Comparison of ENCODE assay signal across 18 mouse cellular contexts in the genomic region with DNA sequence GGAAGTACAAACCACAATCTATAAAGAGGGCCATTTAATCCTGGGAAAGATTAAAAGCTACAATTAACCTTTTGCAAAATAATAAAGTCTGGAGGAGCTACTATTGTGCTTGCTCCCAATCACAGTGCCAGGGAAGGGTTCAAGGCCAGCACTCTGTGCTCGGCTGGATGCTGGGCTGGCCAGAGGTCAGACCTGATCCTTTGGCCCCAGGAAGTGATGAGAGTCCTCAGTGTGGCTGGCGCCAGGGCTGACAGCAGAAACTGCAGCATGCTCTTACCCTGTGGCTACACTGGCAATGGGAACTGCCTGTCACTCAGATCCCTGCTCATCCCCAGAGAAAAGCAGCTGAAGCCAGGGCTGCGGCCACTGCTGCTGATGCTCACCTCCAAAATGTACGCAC. TPM values are rescaled to one million over a fixed set of nuclear protein-coding genes. Genes with fewer than 3 reads are reported as not detected.
A peak's percentile ranks its signal among the peaks of the same experiment; 100 is the strongest.
DNase-seq lines count a peak whose midpoint lies in the region; ATAC-seq and TF ChIP-seq lines count a peak whose summit lies in the region.
"Had no signal": no experiment of that assay in that cellular context is flagged by ENCODE, and none has a peak within 500 bp of the region (broad histone marks: within the 10 kb centered on the region; RNA-seq: fewer than 3 reads in every experiment).

No protein-coding gene starts in this region.

- no peak overlapping the region for H3K4me3 ChIP-seq in heart, embryonic 10.5 days
- H3K4me3 ChIP-seq in lung, embryonic 14.5 days (ENCODE audit: low read depth, low read length) = no peak overlapping the region
- H3K4me3 ChIP-seq in liver, embryonic 16.5 days (ENCODE audit: low read depth, low read length) = no peak overlapping the region
- H3K4me3 ChIP-seq: embryonic facial prominence, embryonic 15.5 days; heart, embryonic 15.5 days; limb, embryonic 12.5 days; neural tube, embryonic 13.5 days had no signal

- ATAC-seq in lung, embryonic 14.5 days (ENCODE audit: insufficient read depth) = no peak
- peak; percentile 37; the same call in 1 of the 2 replicates for ATAC-seq in liver, embryonic 16.5 days (ENCODE audit: low read depth)
- ATAC-seq: intestine, embryonic 16.5 days; lung, postnatal 0 days had no signal

- no peak for DNase-seq in heart, embryonic 10.5 days (ENCODE audit: low spot score)
- no peak for DNase-seq in heart, postnatal 14 days
- no peak for DNase-seq in lung, embryonic 14.5 days
- DNase-seq in lung, adult 18-20 months = no peak
- DNase-seq in kidney, postnatal 36 days = peak; percentile 53 to 66
- no peak for DNase-seq in thymus, postnatal 0 days (ENCODE audit: low spot score)
- DNase-seq in frontal cortex, postnatal 10 days (ENCODE audit: low spot score in 2 of 2) = no peak
- DNase-seq: cerebellum, adult 9-10 months; right cerebral cortex, postnatal 25 days; thymus, postnatal 25 days had no signal

- intact Hi-C loops in heart, postnatal 14 days (cut with DNase I) = no loop called here

- no peak overlapping the region for H3K4me2 ChIP-seq in lung, embryonic 14.5 days
- no peak overlapping the region for H3K4me2 ChIP-seq in liver, embryonic 16.5 days (ENCODE audit: low read depth, low read length)
- H3K4me2 ChIP-seq: embryonic facial prominence, embryonic 15.5 days; heart, embryonic 15.5 days; hindbrain, embryonic 14.5 days; limb, embryonic 12.5 days; neural tube, embryonic 13.5 days had no signal

- H3K27ac ChIP-seq in heart, embryonic 10.5 days = peak overlapping the region; percentile 70
- H3K27ac ChIP-seq in lung, embryonic 14.5 days (ENCODE audit: low read depth) = no peak overlapping the region
- H3K27ac ChIP-seq in liver, embryonic 16.5 days (ENCODE audit: low read length) = 0 out of 2 replicates have a peak overlapping the region, but pooled peaks have one; percentile 15
- H3K27ac ChIP-seq: embryonic facial prominence, embryonic 15.5 days; heart, embryonic 15.5 days; hindbrain, embryonic 14.5 days; neural tube, embryonic 13.5 days had no signal

- no peaks in the 10 kb centered on the region for H3K36me3 ChIP-seq in heart, embryonic 10.5 days
- no peaks in the 10 kb centered on the region for H3K36me3 ChIP-seq in lung, embryonic 14.5 days (ENCODE audit: insufficient read depth)
- no peaks in the 10 kb centered on the region for H3K36me3 ChIP-seq in liver, embryonic 16.5 days (ENCODE audit: control insufficient read depth, insufficient read depth)
- H3K36me3 ChIP-seq: embryonic facial prominence, embryonic 15.5 days; heart, embryonic 15.5 days; limb, embryonic 12.5 days; neural tube, embryonic 13.5 days had no signal

- no peak for TF ChIP-seq CTCF in lung, embryonic 14.5 days (IDR thresholded peaks at IDR 0.05; ENCODE audit: low read depth)

- H3K27me3 ChIP-seq in heart, embryonic 10.5 days (ENCODE audit: insufficient read depth, poor library complexity, severe bottlenecking) = no peaks in the 10 kb centered on the region
- no peaks in the 10 kb centered on the region for H3K27me3 ChIP-seq in lung, embryonic 14.5 days (ENCODE audit: insufficient read depth, low read length)
- no peaks in the 10 kb centered on the region for H3K27me3 ChIP-seq in liver, embryonic 16.5 days (ENCODE audit: control insufficient read depth, insufficient read depth, low read depth, low read length)
- H3K27me3 ChIP-seq: embryonic facial prominence, embryonic 15.5 days; heart, embryonic 15.5 days; limb, embryonic 12.5 days; neural tube, embryonic 13.5 days had no signal

- H3K9ac ChIP-seq in lung, embryonic 14.5 days = peak overlapping the region; percentile 29; the same call in 1 of the 2 replicates
- H3K9ac ChIP-seq in liver, embryonic 16.5 days (ENCODE audit: low read depth, low read length) = no peak overlapping the region
- H3K9ac ChIP-seq: embryonic facial prominence, embryonic 15.5 days; heart, embryonic 15.5 days; hindbrain, embryonic 14.5 days; limb, embryonic 12.5 days; neural tube, embryonic 13.5 days had no signal

- H3K9me3 ChIP-seq in heart, embryonic 10.5 days = no peaks in the 10 kb centered on the region
- no peaks in the 10 kb centered on the region for H3K9me3 ChIP-seq in lung, embryonic 14.5 days (ENCODE audit: low read depth, low read length)
- no peaks in the 10 kb centered on the region for H3K9me3 ChIP-seq in liver, embryonic 16.5 days (replicated peaks; ENCODE audit: control insufficient read depth, low read length)
- H3K9me3 ChIP-seq: embryonic facial prominence, embryonic 15.5 days; heart, embryonic 15.5 days; limb, embryonic 12.5 days; neural tube, embryonic 13.5 days had no signal

- peaks cover 43% of the 10 kb centered on the region for H3K4me1 ChIP-seq in heart, embryonic 10.5 days
- H3K4me1 ChIP-seq in lung, embryonic 14.5 days (ENCODE audit: insufficient read depth) = 0 out of 2 replicates have a peak, but pooled peaks cover 2% of the 10 kb centered on the region
- peaks cover 26% of the 10 kb centered on the region for H3K4me1 ChIP-seq in liver, embryonic 16.5 days (ENCODE audit: control insufficient read depth, low read depth, low read length)

- WGBS in heart, embryonic 10.5 days = 55% methylated on average over 4 of the region's 4 CpGs
- WGBS in lung, embryonic 14.5 days = 62% methylated on average over 4 of the region's 4 CpGs
- 67% methylated on average over 4 of the region's 4 CpGs for WGBS in liver, embryonic 16.5 days (ENCODE audit: insufficient replicate concordance)

RNA-seq across cellular contexts. Expression of gene Tex2, which starts 55.2 kb away (rescaled TPM):
- 12.5 and 17.9 TPM in 2 replicates for polyA plus RNA-seq in heart, embryonic 10.5 days (2016; fragmentation: Nextera tagmentation; extraction: Ambion mirVana)
- total RNA-seq in heart, postnatal 14 days (2021) = 10 to 100 TPM; 38.2 to 39.2 TPM
- polyA plus RNA-seq in lung, embryonic 14.5 days (2014; fragmentation: Nextera tagmentation; extraction: Ambion mirVana) = 10.9 and 11.3 TPM in 2 replicates
- 10.6 and 12.2 TPM in 2 replicates for polyA plus RNA-seq in liver, embryonic 16.5 days (2015; fragmentation: Nextera tagmentation; extraction: Ambion mirVana)
- 7.0 and 7.2 TPM in 2 replicates for polyA plus RNA-seq in thymus, postnatal 0 days (2015; fragmentation: Nextera tagmentation; extraction: Ambion mirVana)

Comparison
In these comparisons a context has a peak if more than half of its experiments do, and no peak if none do; other contexts are left out.
1. DNase-seq: peak in kidney, postnatal 36 days (2 of 2); none in heart, embryonic 10.5 days (single experiment), heart, postnatal 14 days (0 of 2), lung, embryonic 14.5 days (single experiment), lung, adult 18-20 months (0 of 2), thymus, postnatal 0 days (single experiment) and frontal cortex, postnatal 10 days (0 of 2).